Mouse (Mus musculus) thymus, adult 2 months (tissue): ENCODE data around the gene Ss18l1.

Source experiments
- CTCF ChIP-seq: fragments of 200-500 bp; IDR thresholded peaks from 2 replicates; pipeline ENCODE4 v1.5.1; 2012; ENCODE audit warnings: mild to moderate bottlenecking, control low read depth, low read length, moderate library complexity, borderline replicate concordance; ENCODE audit not compliant: control insufficient read depth, poor library complexity, insufficient read depth; ENCODE audit errors: extremely low read depth
- POLR2A ChIP-seq: fragments of 200-500 bp; IDR thresholded peaks from 2 replicates; pipeline ENCODE4 v1.6.1; 2012; ENCODE audit warnings: mild to moderate bottlenecking, low read length, control low read depth, moderate library complexity; ENCODE audit not compliant: control insufficient read depth, poor library complexity, insufficient read depth; ENCODE audit errors: extremely low read depth

DNA sequence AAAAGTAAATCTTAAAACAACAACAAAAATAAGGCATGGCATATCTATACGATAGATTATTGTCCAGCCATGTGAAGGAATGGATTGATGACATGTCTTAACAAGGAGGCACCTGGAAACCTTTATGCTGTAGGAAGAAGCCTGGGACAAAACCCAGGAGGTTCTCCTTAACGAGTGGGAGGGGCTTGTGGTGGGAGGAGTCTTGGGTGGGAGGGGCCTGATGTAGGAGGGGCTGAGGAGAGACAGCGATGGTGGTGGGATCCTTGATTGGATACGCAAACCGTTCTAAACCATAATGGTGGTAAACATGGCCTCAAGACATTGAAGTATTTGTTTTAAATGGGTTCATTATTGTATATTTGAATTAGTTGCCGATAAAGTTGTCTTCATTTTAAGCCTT is 30.9 kb upstream of the Ss18l1 start:
- no peak for TF ChIP-seq CTCF
- no peak for TF ChIP-seq POLR2A
